Comparison of ENCODE assay signal across 22 mouse cellular contexts in genomic region chr19:36878743-36879495, GRCm38 (mm10). TPM values are rescaled to one million over a fixed set of nuclear protein-coding genes. Genes with fewer than 3 reads are reported as not detected.
DNase-seq lines count a peak whose midpoint lies in the region; ATAC-seq and TF ChIP-seq lines count a peak whose summit lies in the region.
"Had no signal": no experiment of that assay in that cellular context is flagged by ENCODE, and none has a peak within 500 bp of the region (broad histone marks: within the 10 kb centered on the region; RNA-seq: fewer than 3 reads in every experiment).

No protein-coding gene starts in this region.

- no peak for ATAC-seq in lung, postnatal 0 days
- ATAC-seq in forebrain, embryonic 16.5 days, result peak; percentile 75
- ATAC-seq: midbrain, embryonic 15.5 days; Patski had no signal

- peaks cover 94% of the 10 kb centered on the region for H3K36me3 ChIP-seq in heart, embryonic 10.5 days
- peaks cover 13% of the 10 kb centered on the region for H3K36me3 ChIP-seq in heart, adult 2 months (ENCODE audit: control insufficient read depth, insufficient read depth, low read length)
- peaks cover 52% of the 10 kb centered on the region for H3K36me3 ChIP-seq in lung, postnatal 0 days (ENCODE audit: insufficient read depth, low read length)
- peaks cover 35% of the 10 kb centered on the region for H3K36me3 ChIP-seq in forebrain, embryonic 16.5 days (ENCODE audit: control insufficient read depth, insufficient read depth)

- TF ChIP-seq CTCF in heart, adult 2 months (IDR thresholded peaks at IDR 0.05), result no peak
- no peak for TF ChIP-seq CTCF in lung, postnatal 0 days (IDR thresholded peaks at IDR 0.05)
- no peak for TF ChIP-seq CTCF in lung, adult 2 months (IDR thresholded peaks at IDR 0.05; ENCODE audit: insufficient read depth, low read length)
- TF ChIP-seq CTCF in olfactory bulb, adult 2 months (IDR thresholded peaks at IDR 0.05; ENCODE audit: insufficient read depth, low read depth, low read length), result no peak

- TF ChIP-seq EP300 in heart, adult 2 months (IDR thresholded peaks at IDR 0.05; ENCODE audit: insufficient read depth, low read depth, low read length), result no peak
- no peak for TF ChIP-seq EP300 in lung, postnatal 0 days (IDR thresholded peaks at IDR 0.05)

- DNase-seq in heart, embryonic 10.5 days (ENCODE audit: low spot score), result peak; percentile 90
- no peak for DNase-seq in heart, adult 2 months
- DNase-seq in lung, postnatal 0 days (ENCODE audit: low spot score), result peak; percentile 19
- DNase-seq in lung, adult 2 months, result no peak
- DNase-seq in left cerebral cortex, adult 9 months (ENCODE audit: low spot score in 2 of 2), result no peak
- DNase-seq in urinary bladder, adult 18-20 months (ENCODE audit: low spot score in 2 of 2), result no peak
- DNase-seq: adrenal gland, postnatal 10 days; cerebellum, adult 11-12 months; cerebellum, postnatal 14 days; kidney, adult 9 months; kidney, postnatal 4 days; right cerebral cortex, postnatal 25 days; thymus, adult 18-20 months had no signal

- peak overlapping the region; percentile 65 for H3K27ac ChIP-seq in heart, embryonic 10.5 days
- H3K27ac ChIP-seq in heart, adult 2 months, result no peak overlapping the region
- no peak overlapping the region for H3K27ac ChIP-seq in lung, postnatal 0 days (ENCODE audit: low read length)
- no peak overlapping the region for H3K27ac ChIP-seq in forebrain, embryonic 16.5 days (ENCODE audit: low read length)
- H3K27ac ChIP-seq in olfactory bulb, adult 2 months (ENCODE audit: insufficient read depth, low read depth, low read length), result peak overlapping the region; percentile 4; the same call in 1 of the 2 replicates
- H3K27ac ChIP-seq: embryonic facial prominence, embryonic 13.5 days; hindbrain, embryonic 12.5 days; limb, embryonic 13.5 days; midbrain, embryonic 15.5 days; stomach, embryonic 15.5 days had no signal

- no peak overlapping the region for H3K4me2 ChIP-seq in lung, postnatal 0 days (replicated peaks; ENCODE audit: low read depth, low read length)
- no peak overlapping the region for H3K4me2 ChIP-seq in forebrain, embryonic 16.5 days (ENCODE audit: low read length)
- H3K4me2 ChIP-seq: embryonic facial prominence, embryonic 13.5 days; hindbrain, embryonic 12.5 days; limb, embryonic 13.5 days; midbrain, embryonic 15.5 days; stomach, embryonic 15.5 days had no signal

- intact Hi-C loops in heart, adult 2 months (cut with DNase I), result no loop called here

- no peak overlapping the region for H3K4me3 ChIP-seq in heart, embryonic 10.5 days
- no peak overlapping the region for H3K4me3 ChIP-seq in heart, adult 2 months
- no peak overlapping the region for H3K4me3 ChIP-seq in lung, postnatal 0 days (ENCODE audit: low read depth, low read length)
- no peak overlapping the region for H3K4me3 ChIP-seq in lung, adult 2 months (replicated peaks; ENCODE audit: extremely low read depth, low read depth, low read length)
- H3K4me3 ChIP-seq in forebrain, embryonic 16.5 days (replicated peaks; ENCODE audit: low read length), result no peak overlapping the region
- H3K4me3 ChIP-seq in olfactory bulb, adult 2 months (ENCODE audit: insufficient read depth, low read depth, low read length), result no peak overlapping the region
- H3K4me3 ChIP-seq: embryonic facial prominence, embryonic 13.5 days; hindbrain, embryonic 12.5 days; limb, embryonic 13.5 days; midbrain, embryonic 15.5 days; myocyte; stomach, embryonic 15.5 days had no signal

- H3K79me2 ChIP-seq in heart, adult 2 months (replicated peaks; ENCODE audit: control insufficient read depth, insufficient read depth, low read length), result no peaks in the 10 kb centered on the region

- H3K9ac ChIP-seq in heart, adult 2 months (ENCODE audit: low read depth, low read length), result no peak overlapping the region
- no peak overlapping the region for H3K9ac ChIP-seq in lung, postnatal 0 days (replicated peaks; ENCODE audit: low read depth)
- no peak overlapping the region for H3K9ac ChIP-seq in forebrain, embryonic 16.5 days (replicated peaks; ENCODE audit: low read depth, low read length)
- H3K9ac ChIP-seq: embryonic facial prominence, embryonic 13.5 days; hindbrain, embryonic 12.5 days; limb, embryonic 13.5 days; midbrain, embryonic 15.5 days; stomach, embryonic 15.5 days had no signal

- 59% methylated on average over 11 of the region's 11 CpGs for WGBS in heart, embryonic 10.5 days
- 61% methylated on average over 11 of the region's 11 CpGs for WGBS in heart, adult 2 months
- WGBS in lung, postnatal 0 days, result 76% methylated on average over 11 of the region's 11 CpGs
- 67% methylated on average over 11 of the region's 11 CpGs for WGBS in lung, adult 2 months
- WGBS in forebrain, embryonic 16.5 days, result 55% methylated on average over 11 of the region's 11 CpGs
- WGBS in olfactory bulb, adult 2 months, result 31% methylated on average over 11 of the region's 11 CpGs

- no peaks in the 10 kb centered on the region for H3K27me3 ChIP-seq in heart, embryonic 10.5 days (ENCODE audit: insufficient read depth, poor library complexity, severe bottlenecking)
- H3K27me3 ChIP-seq in heart, adult 2 months (ENCODE audit: control insufficient read depth, insufficient read depth, low read length), result no peaks in the 10 kb centered on the region
- H3K27me3 ChIP-seq in lung, postnatal 0 days (replicated peaks; ENCODE audit: insufficient read depth, low read length), result no peaks in the 10 kb centered on the region
- H3K27me3 ChIP-seq in forebrain, embryonic 16.5 days (replicated peaks; ENCODE audit: control insufficient read depth, insufficient read depth, low read length), result no peaks in the 10 kb centered on the region
- H3K27me3 ChIP-seq: embryonic facial prominence, embryonic 13.5 days; hindbrain, embryonic 12.5 days; limb, embryonic 13.5 days; midbrain, embryonic 15.5 days; Patski; stomach, embryonic 15.5 days had no signal

- H3K4me1 ChIP-seq in heart, embryonic 10.5 days, result 0 out of 2 replicates have a peak, but pooled peaks cover 5% of the 10 kb centered on the region
- no peaks in the 10 kb centered on the region for H3K4me1 ChIP-seq in heart, adult 2 months (ENCODE audit: control insufficient read depth, insufficient read depth, low read length)
- H3K4me1 ChIP-seq in lung, postnatal 0 days (ENCODE audit: insufficient read depth, low read depth, low read length), result no peaks in the 10 kb centered on the region
- no peaks in the 10 kb centered on the region for H3K4me1 ChIP-seq in lung, adult 2 months (ENCODE audit: control insufficient read depth, insufficient read depth, low read length)
- H3K4me1 ChIP-seq in forebrain, embryonic 16.5 days (replicated peaks; ENCODE audit: control insufficient read depth, insufficient read depth, low read length), result no peaks in the 10 kb centered on the region
- peaks cover 3% of the 10 kb centered on the region; the same call in 1 of the 2 replicates for H3K4me1 ChIP-seq in olfactory bulb, adult 2 months (ENCODE audit: control insufficient read depth, insufficient read depth, low read length)
- H3K4me1 ChIP-seq: embryonic facial prominence, embryonic 13.5 days; hindbrain, embryonic 12.5 days; limb, embryonic 13.5 days; midbrain, embryonic 15.5 days; stomach, embryonic 15.5 days had no signal

- no peaks in the 10 kb centered on the region for H3K9me3 ChIP-seq in heart, embryonic 10.5 days
- H3K9me3 ChIP-seq in lung, postnatal 0 days (ENCODE audit: low read length), result no peaks in the 10 kb centered on the region
- no peaks in the 10 kb centered on the region for H3K9me3 ChIP-seq in forebrain, embryonic 16.5 days (ENCODE audit: control insufficient read depth, low read length)
- H3K9me3 ChIP-seq: embryonic facial prominence, embryonic 13.5 days; hindbrain, embryonic 12.5 days; limb, embryonic 13.5 days; midbrain, embryonic 15.5 days; stomach, embryonic 15.5 days had no signal

- no peak for TF ChIP-seq POLR2A in heart, adult 2 months (IDR thresholded peaks at IDR 0.05; ENCODE audit: insufficient read depth, low read depth, low read length)
- TF ChIP-seq POLR2A in lung, adult 2 months (IDR thresholded peaks at IDR 0.05; ENCODE audit: borderline replicate concordance, extremely low read depth, low read depth, low read length), result no peak
- no peak for TF ChIP-seq POLR2A in olfactory bulb, adult 2 months (IDR thresholded peaks at IDR 0.05; ENCODE audit: insufficient read depth, low read depth, low read length)

RNA-seq across cellular contexts. Expression of gene Fgfbp3, which starts 40.5 kb away (rescaled TPM):
- 4.7 and 5.0 TPM in 2 replicates for polyA plus RNA-seq in heart, embryonic 10.5 days (2016; fragmentation: Nextera tagmentation; extraction: Ambion mirVana)
- 1 to 10 TPM; 1.7 to 3.1 TPM for total RNA-seq in heart, adult 2 months (2021)
- 0.67 and 1.3 TPM in 2 replicates for polyA plus RNA-seq in heart, adult 2 months (2012; rRNA removed)
- polyA plus RNA-seq in lung, postnatal 0 days (2015; fragmentation: Nextera tagmentation; extraction: Ambion mirVana), result 7.6 and 8.2 TPM in 2 replicates
- 5.5 and 11.0 TPM in 2 replicates for polyA plus RNA-seq in lung, adult 2 months (2012; rRNA removed)
- polyA plus RNA-seq in forebrain, embryonic 16.5 days (2015; fragmentation: Nextera tagmentation; extraction: Ambion mirVana), result 26.3 and 29.3 TPM in 2 replicates
- polyA plus RNA-seq in olfactory bulb, adult 2 months (2012; ENCODE audit: insufficient read depth, insufficient read length, low replicate concordance, missing spikeins), result not detected in 2 replicates

RNA-seq across cellular contexts. Expression of gene Tnks2, which starts 44.9 kb away (rescaled TPM):
- polyA plus RNA-seq in heart, embryonic 10.5 days (2016; fragmentation: Nextera tagmentation; extraction: Ambion mirVana), result 57.2 and 57.3 TPM in 2 replicates
- 10 to 100 TPM; 69.4 to 72.8 TPM for total RNA-seq in heart, adult 2 months (2021)
- polyA plus RNA-seq in heart, adult 2 months (2012; rRNA removed), result 18.6 and 34.9 TPM in 2 replicates
- polyA plus RNA-seq in lung, postnatal 0 days (2015; fragmentation: Nextera tagmentation; extraction: Ambion mirVana), result 25.4 and 28.7 TPM in 2 replicates
- polyA plus RNA-seq in lung, adult 2 months (2012; rRNA removed), result 23.6 and 28.9 TPM in 2 replicates
- polyA plus RNA-seq in forebrain, embryonic 16.5 days (2015; fragmentation: Nextera tagmentation; extraction: Ambion mirVana), result 43.4 and 45.8 TPM in 2 replicates
- 75.8 TPM in 1 of 2 replicates, not detected in the other for polyA plus RNA-seq in olfactory bulb, adult 2 months (2012; ENCODE audit: insufficient read depth, insufficient read length, low replicate concordance, missing spikeins)

RNA-seq across cellular contexts. Expression of gene Btaf1, which starts 47.0 kb away (rescaled TPM):
- 13.6 TPM in 2 replicates for polyA plus RNA-seq in heart, embryonic 10.5 days (2016; fragmentation: Nextera tagmentation; extraction: Ambion mirVana)
- total RNA-seq in heart, adult 2 months (2021), result 10 to 100 TPM; 12.4 to 13.5 TPM
- polyA plus RNA-seq in heart, adult 2 months (2012; rRNA removed), result 2.7 and 5.5 TPM in 2 replicates
- 6.4 and 7.2 TPM in 2 replicates for polyA plus RNA-seq in lung, postnatal 0 days (2015; fragmentation: Nextera tagmentation; extraction: Ambion mirVana)
- 4.6 and 6.3 TPM in 2 replicates for polyA plus RNA-seq in lung, adult 2 months (2012; rRNA removed)
- polyA plus RNA-seq in forebrain, embryonic 16.5 days (2015; fragmentation: Nextera tagmentation; extraction: Ambion mirVana), result 12.3 TPM in 2 replicates
- polyA plus RNA-seq in olfactory bulb, adult 2 months (2012; ENCODE audit: insufficient read depth, insufficient read length, low replicate concordance, missing spikeins), result not detected in 2 replicates

Comparison
In these comparisons a context has a peak if more than half of its experiments do, and no peak if none do; other contexts are left out.
1. DNase-seq: peak in heart, embryonic 10.5 days (single experiment) and lung, postnatal 0 days (single experiment); none in heart, adult 2 months (0 of 2), lung, adult 2 months (single experiment), left cerebral cortex, adult 9 months (0 of 2) and urinary bladder, adult 18-20 months (0 of 2).
2. H3K27ac ChIP-seq: peak in heart, embryonic 10.5 days (single experiment) and olfactory bulb, adult 2 months (single experiment); none in heart, adult 2 months (single experiment), lung, postnatal 0 days (single experiment) and forebrain, embryonic 16.5 days (single experiment).